Mouse (Mus musculus): Measurements from ENCODE around the gene Nsg2.
A peak's percentile ranks its signal among the peaks of the same experiment; 100 is the strongest.

Nsg2 gene

GRCm38 (mm10) chr11:32011867-32012603 lies 11.8 kb downstream of the Nsg2 start:
- DNase-seq (ENCODE audit: low read depth, low spot score): no peak

- DNase-seq (ENCODE audit: low read depth, low spot score): no peak
These were observed 12.8 kb downstream of the Nsg2 start for GRCm38 (mm10) chr11:32013014-32013427.

- DNase-seq (ENCODE audit: low read depth, low spot score): no peak
These were observed 13.3 kb downstream of the Nsg2 start for GRCm38 (mm10) chr11:32013561-32013960.

GRCm38 (mm10) chr11:32018201-32018600 lies 17.9 kb downstream of the Nsg2 start:
- no peak for DNase-seq (ENCODE audit: low read depth, low spot score)

GRCm38 (mm10) chr11:32020031-32020965 lies 20.0 kb downstream of the Nsg2 start:
- DNase-seq (ENCODE audit: low read depth, low spot score): peak; percentile 44

- no peak for DNase-seq (ENCODE audit: low read depth, low spot score)
These were observed 26.4 kb downstream of the Nsg2 start for GRCm38 (mm10) chr11:32026634-32027033.

GRCm38 (mm10) chr11:32027474-32028342 lies 27.4 kb downstream of the Nsg2 start:
- DNase-seq (ENCODE audit: low read depth, low spot score): no peak

- DNase-seq (ENCODE audit: low read depth, low spot score): no peak
These were observed 28.3 kb downstream of the Nsg2 start for GRCm38 (mm10) chr11:32028605-32029004.

- DNase-seq (ENCODE audit: low read depth, low spot score): no peak
These were observed 29.1 kb downstream of the Nsg2 start for GRCm38 (mm10) chr11:32029356-32029755.

GRCm38 (mm10) chr11:32031396-32031795 lies 31.1 kb downstream of the Nsg2 start:
- DNase-seq (ENCODE audit: low read depth, low spot score): no peak

- DNase-seq (ENCODE audit: low read depth, low spot score): no peak
These were observed 31.8 kb downstream of the Nsg2 start for GRCm38 (mm10) chr11:32032053-32032452.

GRCm38 (mm10) chr11:32035831-32036230 lies 35.6 kb downstream of the Nsg2 start:
- DNase-seq (ENCODE audit: low read depth, low spot score): no peak

GRCm38 (mm10) chr11:32039656-32040055 lies 39.4 kb downstream of the Nsg2 start:
- no peak for DNase-seq (ENCODE audit: low read depth, low spot score)

GRCm38 (mm10) chr11:32057389-32057788 lies 57.1 kb downstream of the Nsg2 start:
- DNase-seq (ENCODE audit: low read depth, low spot score): no peak

- DNase-seq (ENCODE audit: low read depth, low spot score): no peak
These were observed 57.6 kb downstream of the Nsg2 start for GRCm38 (mm10) chr11:32057861-32058260.

GRCm38 (mm10) chr11:32061020-32061419 lies 60.8 kb downstream of the Nsg2 start:
- DNase-seq (ENCODE audit: low read depth, low spot score): no peak

- no peak for DNase-seq (ENCODE audit: low read depth, low spot score)
These were observed 61.6 kb downstream of the Nsg2 start for GRCm38 (mm10) chr11:32061874-32062273.

- DNase-seq (ENCODE audit: low read depth, low spot score): no peak
These were observed 63.7 kb downstream of the Nsg2 start for GRCm38 (mm10) chr11:32063775-32064510.

- no peak for DNase-seq (ENCODE audit: low read depth, low spot score)
These were observed 64.2 kb downstream of the Nsg2 start for GRCm38 (mm10) chr11:32064511-32064862.

- DNase-seq (ENCODE audit: low read depth, low spot score): no peak
These were observed 68.7 kb downstream of the Nsg2 start for GRCm38 (mm10) chr11:32068736-32069490.
